Mouse (Mus musculus) ovary, postnatal 36 days (tissue): ENCODE measurements at regions not wholly inside any gene's neighbourhood (a gene's known extent, or its start where the extent isn't known, plus 50 kb on each side); places are given as distances from the start of the nearest gene placed in this dataset.

Experiments used
- DNase-seq: peaks from one replicate; pipeline ENCODE4 v3.0.0; 2022; ENCODE audit warnings: low spot score, mixed read lengths

- DNase-seq = no peak
Observed at GRCm38 (mm10) chr13:59315811-59316210, 269.2 kb downstream of the Agtpbp1 start.

GRCm38 (mm10) chr13:59314419-59314818 lies 270.6 kb downstream of the Agtpbp1 start:
- no peak for DNase-seq

- no peak for DNase-seq
Observed at GRCm38 (mm10) chr13:59313725-59314330, 271.2 kb downstream of the Agtpbp1 start.

GRCm38 (mm10) chr13:59292905-59293304 lies 292.1 kb downstream of the Agtpbp1 start:
- no peak for DNase-seq

GRCm38 (mm10) chr13:59289127-59289526 lies 295.9 kb downstream of the Agtpbp1 start:
- no peak for DNase-seq

GRCm38 (mm10) chr13:59281199-59281598 lies 303.8 kb downstream of the Agtpbp1 start:
- no peak for DNase-seq

- DNase-seq = no peak
Observed at GRCm38 (mm10) chr13:59279136-59279535, 305.9 kb downstream of the Agtpbp1 start.

GRCm38 (mm10) chr13:59271661-59272060 lies 313.4 kb downstream of the Agtpbp1 start:
- DNase-seq = no peak

- no peak for DNase-seq
Observed at GRCm38 (mm10) chr13:59266854-59267253, 318.2 kb downstream of the Agtpbp1 start.

GRCm38 (mm10) chr13:59264126-59264525 lies 320.9 kb downstream of the Agtpbp1 start:
- no peak for DNase-seq

GRCm38 (mm10) chr13:59261924-59262323 lies 323.1 kb downstream of the Agtpbp1 start:
- no peak for DNase-seq

- DNase-seq = no peak
Observed at GRCm38 (mm10) chr13:59255798-59256435, 329.1 kb downstream of the Agtpbp1 start.

GRCm38 (mm10) chr13:59253667-59254558 lies 331.1 kb downstream of the Agtpbp1 start:
- no peak for DNase-seq

- no peak for DNase-seq
Observed at GRCm38 (mm10) chr13:59251252-59252006, 333.6 kb downstream of the Agtpbp1 start.

- no peak for DNase-seq
Observed at GRCm38 (mm10) chr13:59248411-59248810, 336.6 kb downstream of the Agtpbp1 start.

GRCm38 (mm10) chr13:59246984-59247537 lies 338.0 kb downstream of the Agtpbp1 start:
- no peak for DNase-seq

GRCm38 (mm10) chr13:59246070-59246469 lies 339.0 kb downstream of the Agtpbp1 start:
- DNase-seq = no peak

- no peak for DNase-seq
Observed at GRCm38 (mm10) chr13:59244622-59245021, 340.4 kb downstream of the Agtpbp1 start.

GRCm38 (mm10) chr13:59242671-59243070 lies 342.4 kb downstream of the Agtpbp1 start:
- no peak for DNase-seq

GRCm38 (mm10) chr13:59238696-59239095 lies 346.3 kb downstream of the Agtpbp1 start:
- DNase-seq = no peak

GRCm38 (mm10) chr13:59235836-59236235 lies 349.2 kb downstream of the Agtpbp1 start:
- no peak for DNase-seq

GRCm38 (mm10) chr13:59229111-59229541 lies 355.9 kb downstream of the Agtpbp1 start:
- DNase-seq = no peak
